Mouse (Mus musculus): Measurements from ENCODE around the gene Cdk2ap2. TPM values are rescaled to one million over a fixed set of nuclear protein-coding genes. Genes with fewer than 3 reads are reported as not detected.

Gene Cdk2ap2
- polyA plus RNA-seq, 1 experiment from 2014 or later: 88.7 TPM

GRCm38 (mm10) chr19:4108535-4108934 is 11.6 kb downstream of the Cdk2ap2 start:
- Histone ChIP-seq H3K4me3 (replicated peaks) (no peak overlapping the region), H3K4me2 (no peak overlapping the region), H3K4me1 (peaks cover under 1% of the 10 kb centered on the region; the same call in 1 of the 2 replicates), H3K9ac (replicated peaks) (no peak overlapping the region), H3K36me3 (peaks cover 82% of the 10 kb centered on the region), H3K9me3 (replicated peaks) (no peaks in the 10 kb centered on the region), H3K27ac (replicated peaks) (no peak overlapping the region), H3K27me3 (replicated peaks) (no peaks in the 10 kb centered on the region)
- ATAC-seq (ENCODE audit: low FRiP score): no peak
- WGBS: 88% methylated on average over 9 of the region's 9 CpGs

GRCm38 (mm10) chr19:4112063-4112960 is 15.3 kb downstream of the Cdk2ap2 start:
- no peak overlapping the region for H3K4me3 ChIP-seq (replicated peaks)
- H3K27ac ChIP-seq (replicated peaks): no peak overlapping the region
- H3K9me3 ChIP-seq (replicated peaks): no peaks in the 10 kb centered on the region
- 95% methylated on average over 26 of the region's 26 CpGs for WGBS
- no peak overlapping the region for H3K9ac ChIP-seq (replicated peaks)
- 0 out of 2 replicates have a peak, but pooled peaks cover 5% of the 10 kb centered on the region for H3K4me1 ChIP-seq
- H3K4me2 ChIP-seq: no peak overlapping the region
- ATAC-seq (ENCODE audit: low FRiP score): no peak
- no peaks in the 10 kb centered on the region for H3K27me3 ChIP-seq (replicated peaks)
- peaks cover 93% of the 10 kb centered on the region for H3K36me3 ChIP-seq

GRCm38 (mm10) chr19:4113186-4113805 is 16.3 kb downstream of the Cdk2ap2 start:
- H3K9me3 ChIP-seq (replicated peaks): no peaks in the 10 kb centered on the region
- H3K4me2 ChIP-seq: no peak overlapping the region
- H3K4me3 ChIP-seq (replicated peaks): no peak overlapping the region
- 0 out of 2 replicates have a peak, but pooled peaks cover 5% of the 10 kb centered on the region for H3K4me1 ChIP-seq
- peaks cover 94% of the 10 kb centered on the region for H3K36me3 ChIP-seq
- 76% methylated on average over 13 of the region's 13 CpGs for WGBS
- no peak overlapping the region for H3K27ac ChIP-seq (replicated peaks)
- no peak for ATAC-seq (ENCODE audit: low FRiP score)
- H3K9ac ChIP-seq (replicated peaks): no peak overlapping the region
- H3K27me3 ChIP-seq (replicated peaks): no peaks in the 10 kb centered on the region

- WGBS: 58% methylated on average over 5 of the region's 5 CpGs
- no peak overlapping the region for H3K4me2 ChIP-seq
- H3K4me3 ChIP-seq (replicated peaks): no peak overlapping the region
- peaks cover 89% of the 10 kb centered on the region for H3K36me3 ChIP-seq
- no peak overlapping the region for H3K27ac ChIP-seq (replicated peaks)
- no peak overlapping the region for H3K9ac ChIP-seq (replicated peaks)
- ATAC-seq (ENCODE audit: low FRiP score): no peak
- no peaks in the 10 kb centered on the region for H3K27me3 ChIP-seq (replicated peaks)
- 0 out of 2 replicates have a peak, but pooled peaks cover 5% of the 10 kb centered on the region for H3K4me1 ChIP-seq
- no peaks in the 10 kb centered on the region for H3K9me3 ChIP-seq (replicated peaks)
These were observed 16.8 kb downstream of the Cdk2ap2 start for GRCm38 (mm10) chr19:4113806-4114230.

GRCm38 (mm10) chr19:4114551-4114950 is 17.6 kb downstream of the Cdk2ap2 start:
- no peak overlapping the region for H3K4me3 ChIP-seq (replicated peaks)
- 97% methylated on average over 10 of the region's 10 CpGs for WGBS

GRCm38 (mm10) chr19:4115144-4115543 is 18.2 kb downstream of the Cdk2ap2 start:
- WGBS: 97% methylated on average over 10 of the region's 10 CpGs
- Histone ChIP-seq H3K9me3 (replicated peaks) (no peaks in the 10 kb centered on the region), H3K27ac (replicated peaks) (no peak overlapping the region), H3K36me3 (peaks cover 81% of the 10 kb centered on the region), H3K9ac (replicated peaks) (no peak overlapping the region), H3K4me2 (no peak overlapping the region), H3K27me3 (replicated peaks) (no peaks in the 10 kb centered on the region), H3K4me3 (replicated peaks) (no peak overlapping the region), H3K4me1 (peaks cover 9% of the 10 kb centered on the region)
- no peak for ATAC-seq (ENCODE audit: low FRiP score)

More at GRCm38 (mm10) chr19:4114551-4114950, 17.6 kb downstream of the Cdk2ap2 start:
- H3K4me2 ChIP-seq: no peak overlapping the region
- H3K4me1 ChIP-seq: 0 out of 2 replicates have a peak, but pooled peaks cover 5% of the 10 kb centered on the region
- H3K36me3 ChIP-seq: peaks cover 83% of the 10 kb centered on the region
- no peak overlapping the region for H3K9ac ChIP-seq (replicated peaks)
- no peak for ATAC-seq (ENCODE audit: low FRiP score)
- H3K27ac ChIP-seq (replicated peaks): no peak overlapping the region
- no peaks in the 10 kb centered on the region for H3K9me3 ChIP-seq (replicated peaks)
- no peaks in the 10 kb centered on the region for H3K27me3 ChIP-seq (replicated peaks)

DNA sequence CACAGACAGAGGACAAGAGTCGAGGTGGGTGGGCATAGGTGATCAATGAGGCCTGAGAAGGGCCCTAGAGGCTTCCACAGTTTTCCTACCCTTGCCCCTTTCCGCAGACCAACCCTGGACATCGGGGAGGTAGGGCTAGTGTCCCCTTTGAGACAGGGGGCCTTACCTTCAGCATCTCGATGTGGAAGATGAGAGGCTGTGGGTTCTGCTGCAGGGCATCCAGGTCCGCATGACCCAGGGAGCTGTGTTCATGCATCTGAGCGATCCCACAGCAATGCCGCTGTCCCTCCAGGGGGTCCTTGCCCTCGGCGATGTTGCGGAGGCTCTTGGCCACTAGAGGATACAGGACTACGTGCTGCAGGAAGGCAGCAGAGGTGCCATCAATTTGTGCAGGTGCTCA is 18.8 kb downstream of the Cdk2ap2 start:
- Histone ChIP-seq H3K9me3 (replicated peaks) (no peaks in the 10 kb centered on the region), H3K4me1 (peaks cover 15% of the 10 kb centered on the region), H3K4me3 (replicated peaks) (no peak overlapping the region), H3K36me3 (peaks cover 75% of the 10 kb centered on the region), H3K27me3 (replicated peaks) (no peaks in the 10 kb centered on the region), H3K9ac (replicated peaks) (no peak overlapping the region), H3K27ac (replicated peaks) (no peak overlapping the region), H3K4me2 (no peak overlapping the region)
- ATAC-seq (ENCODE audit: low FRiP score): no peak
- 84% methylated on average over 11 of the region's 11 CpGs for WGBS

DNA sequence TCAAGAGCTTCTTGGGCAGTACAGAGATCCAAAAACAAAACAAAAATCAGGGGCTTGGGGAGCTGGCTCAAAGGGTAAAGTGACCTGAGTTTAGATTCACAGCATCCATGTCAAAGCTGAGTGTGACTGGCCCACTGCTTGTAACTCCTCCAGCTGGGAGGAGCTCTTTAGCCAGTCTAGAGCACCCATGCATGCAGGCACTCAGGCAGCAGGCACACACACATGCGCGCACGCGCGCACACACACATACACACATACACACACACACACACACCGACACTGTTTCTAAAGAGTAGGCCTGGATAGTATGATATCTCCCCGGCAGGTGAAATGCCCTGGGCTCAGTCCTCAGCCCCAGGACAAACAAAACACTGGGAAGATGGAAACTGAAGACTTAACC is 20.0 kb downstream of the Cdk2ap2 start:
- H3K4me1 ChIP-seq: peaks cover 21% of the 10 kb centered on the region
- H3K4me3 ChIP-seq (replicated peaks): no peak overlapping the region
- H3K27me3 ChIP-seq (replicated peaks): no peaks in the 10 kb centered on the region
- H3K27ac ChIP-seq (replicated peaks): no peak overlapping the region
- 94% methylated on average over 7 of the region's 7 CpGs for WGBS
- peaks cover 63% of the 10 kb centered on the region for H3K36me3 ChIP-seq
- no peaks in the 10 kb centered on the region for H3K9me3 ChIP-seq (replicated peaks)
- no peak overlapping the region for H3K9ac ChIP-seq (replicated peaks)
- no peak overlapping the region for H3K4me2 ChIP-seq
- ATAC-seq (ENCODE audit: low FRiP score): no peak

GRCm38 (mm10) chr19:4118350-4118749 is 21.4 kb downstream of the Cdk2ap2 start:
- 95% methylated on average over 2 of the region's 2 CpGs for WGBS
- ATAC-seq (ENCODE audit: low FRiP score): no peak
- peaks cover 50% of the 10 kb centered on the region for H3K36me3 ChIP-seq
- peaks cover 21% of the 10 kb centered on the region for H3K4me1 ChIP-seq
- no peaks in the 10 kb centered on the region for H3K9me3 ChIP-seq (replicated peaks)
- no peak overlapping the region for H3K27ac ChIP-seq (replicated peaks)
- H3K9ac ChIP-seq (replicated peaks): no peak overlapping the region
- H3K4me2 ChIP-seq: no peak overlapping the region
- no peaks in the 10 kb centered on the region for H3K27me3 ChIP-seq (replicated peaks)
- no peak overlapping the region for H3K4me3 ChIP-seq (replicated peaks)

DNA sequence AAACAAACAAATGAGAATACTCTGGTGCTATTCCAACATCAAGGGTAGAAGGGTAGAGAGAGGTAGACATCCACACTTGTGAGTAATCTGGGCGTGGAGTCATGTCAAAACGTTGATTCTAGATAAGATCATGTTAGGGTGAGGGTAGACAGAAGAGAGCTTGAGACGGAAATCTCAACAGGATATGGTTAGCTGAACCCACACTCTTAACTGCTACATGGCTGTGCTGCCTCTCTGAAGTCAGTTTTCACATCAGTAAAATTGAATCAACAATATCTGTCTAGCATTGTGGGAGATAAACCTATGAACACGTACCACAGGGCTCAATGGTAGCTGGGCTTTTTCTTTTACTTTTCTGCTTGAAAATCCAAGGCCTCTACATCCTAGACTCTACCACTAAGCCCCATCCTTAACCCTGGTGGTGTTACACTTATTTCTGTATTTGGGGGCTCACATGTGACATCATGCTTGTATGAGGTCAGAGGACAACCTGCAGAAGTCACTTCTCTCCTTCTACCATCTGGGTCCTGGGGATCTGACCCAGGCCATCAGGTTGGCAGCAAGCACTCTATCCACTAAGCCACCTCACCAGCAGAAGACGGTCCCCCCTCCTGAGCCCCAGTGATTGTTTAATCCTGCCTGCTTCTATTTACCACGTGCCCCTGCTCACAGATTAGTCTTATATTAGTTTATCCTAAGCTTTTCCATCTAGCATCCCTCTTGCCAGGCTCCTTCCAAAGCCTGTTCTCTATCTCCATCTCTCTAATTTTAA is 22.9 kb downstream of the Cdk2ap2 start:
- no peaks in the 10 kb centered on the region for H3K9me3 ChIP-seq (replicated peaks)
- 88% methylated on average over 6 of the region's 6 CpGs for WGBS
- peaks cover 34% of the 10 kb centered on the region for H3K36me3 ChIP-seq
- ATAC-seq (ENCODE audit: low FRiP score): no peak
- H3K9ac ChIP-seq (replicated peaks): peak overlapping the region; percentile 21; the same call in 1 of the 2 replicates
- no peaks in the 10 kb centered on the region for H3K27me3 ChIP-seq (replicated peaks)
- H3K4me1 ChIP-seq: peaks cover 21% of the 10 kb centered on the region
- H3K27ac ChIP-seq (replicated peaks): no peak overlapping the region
- peak overlapping the region; percentile 48 for H3K4me2 ChIP-seq
- H3K4me3 ChIP-seq (replicated peaks): peak overlapping the region; percentile 62

DNA sequence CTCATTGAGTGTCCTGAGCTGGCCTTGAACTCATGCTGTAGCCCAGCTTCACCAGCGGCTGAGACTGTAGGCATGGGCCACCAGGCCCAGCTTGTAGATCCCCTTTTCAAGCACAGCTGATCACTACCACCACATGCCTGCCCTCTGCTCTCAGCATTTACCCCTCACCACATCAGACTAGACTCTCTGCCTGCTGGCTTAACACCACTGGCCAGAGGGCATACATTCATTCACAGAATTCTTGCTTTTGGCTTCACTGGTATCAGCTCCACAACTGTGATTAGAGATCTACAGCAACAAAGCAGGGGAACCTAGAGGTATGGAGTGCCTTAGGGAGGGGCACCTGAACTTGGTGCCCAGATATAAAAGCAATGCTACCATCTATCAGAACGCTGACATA is 23.5 kb downstream of the Cdk2ap2 start:
- Histone ChIP-seq H3K9me3 (replicated peaks) (no peaks in the 10 kb centered on the region), H3K9ac (replicated peaks) (peak overlapping the region; percentile 21; the same call in 1 of the 2 replicates), H3K27ac (replicated peaks) (no peak overlapping the region; the same call in 1 of the 2 replicates), H3K4me3 (replicated peaks) (peak overlapping the region; percentile 62), H3K27me3 (replicated peaks) (no peaks in the 10 kb centered on the region), H3K36me3 (peaks cover 29% of the 10 kb centered on the region), H3K4me2 (peak overlapping the region; percentile 48), H3K4me1 (peaks cover 25% of the 10 kb centered on the region)
- 90% methylated on average over 2 of the region's 2 CpGs for WGBS
- ATAC-seq (ENCODE audit: low FRiP score): no peak
